Mouse (Mus musculus) kidney, postnatal 25 days (tissue): ENCODE measurements around the gene Ntn1.

Experiments
- DNase-seq, 2 experiments: peaks; one replicate each; pipeline ENCODE4 v3.0.0; 2021; ENCODE audit warnings: mixed read lengths in 2 of 2

Gene Ntn1

GRCm38 (mm10) chr11:68400727-68401219 lies at the start of gene Ntn1:
TSS of gene Ntn1 (minus strand) at chr11:68400823.
- no peak for DNase-seq

GRCm38 (mm10) chr11:68448356-68448755 lies 47.7 kb upstream of the Ntn1 start:
- no peak for DNase-seq

GRCm38 (mm10) chr11:68447242-68447641 lies 46.6 kb upstream of the Ntn1 start:
- no peak for DNase-seq

- DNase-seq = no peak
These were observed 45.9 kb upstream of the Ntn1 start for GRCm38 (mm10) chr11:68446547-68446946.

GRCm38 (mm10) chr11:68445901-68446300 lies 45.3 kb upstream of the Ntn1 start:
- no peak for DNase-seq

- no peak for DNase-seq
These were observed 42.5 kb upstream of the Ntn1 start for GRCm38 (mm10) chr11:68442983-68443638.

GRCm38 (mm10) chr11:68442346-68442745 lies 41.7 kb upstream of the Ntn1 start:
- no peak for DNase-seq

GRCm38 (mm10) chr11:68440965-68441364 lies 40.3 kb upstream of the Ntn1 start:
- no peak for DNase-seq

GRCm38 (mm10) chr11:68440100-68440499 lies 39.5 kb upstream of the Ntn1 start:
- no peak for DNase-seq

GRCm38 (mm10) chr11:68436376-68436775 lies 35.8 kb upstream of the Ntn1 start:
- DNase-seq = no peak

- no peak for DNase-seq
These were observed 35.0 kb upstream of the Ntn1 start for GRCm38 (mm10) chr11:68435601-68436000.

- DNase-seq = no peak
These were observed 34.1 kb upstream of the Ntn1 start for GRCm38 (mm10) chr11:68434697-68435096.

- DNase-seq = no peak
These were observed 32.9 kb upstream of the Ntn1 start for GRCm38 (mm10) chr11:68433534-68433933.

GRCm38 (mm10) chr11:68432361-68433021 lies 31.9 kb upstream of the Ntn1 start:
- DNase-seq = no peak

- peak; percentile 81 to 83 for DNase-seq
These were observed 31.2 kb upstream of the Ntn1 start, which contains the start of gene Pik3r5 for GRCm38 (mm10) chr11:68431699-68432360. TSS of gene Pik3r5 (plus strand) at chr11:68432121.

GRCm38 (mm10) chr11:68430662-68431061 lies 30.0 kb upstream of the Ntn1 start:
- no peak for DNase-seq

GRCm38 (mm10) chr11:68427083-68427570 lies 26.5 kb upstream of the Ntn1 start:
- DNase-seq = no peak

GRCm38 (mm10) chr11:68425492-68426315 lies 25.1 kb upstream of the Ntn1 start:
- DNase-seq = no peak

GRCm38 (mm10) chr11:68417831-68418230 lies 17.2 kb upstream of the Ntn1 start:
- DNase-seq = peak in 1 of 2 experiments; percentile 36

- no peak for DNase-seq
These were observed 16.4 kb upstream of the Ntn1 start for GRCm38 (mm10) chr11:68417001-68417400.

GRCm38 (mm10) chr11:68408127-68408526 lies 7.5 kb upstream of the Ntn1 start:
- peak; percentile 75 to 87 for DNase-seq

- DNase-seq = no peak
These were observed 6.8 kb upstream of the Ntn1 start for GRCm38 (mm10) chr11:68407266-68407926.
